Mouse (Mus musculus) embryonic fibroblast, embryonic 13.5 days (primary cell): ENCODE data around the gene Iqsec1.

ENCODE experiments used
- CTCF ChIP-seq: IDR thresholded peaks from 2 replicates; pipeline ENCODE4 v1.5.1; 2011; ENCODE audit warnings: mild to moderate bottlenecking, control low read depth, low read length, moderate library complexity, borderline replicate concordance; ENCODE audit not compliant: insufficient read depth
- POLR2A ChIP-seq: IDR thresholded peaks from 2 replicates; pipeline ENCODE4 v1.6.1; 2011; ENCODE audit warnings: low read depth, mild to moderate bottlenecking, control low read depth, low read length, moderate library complexity

DNA sequence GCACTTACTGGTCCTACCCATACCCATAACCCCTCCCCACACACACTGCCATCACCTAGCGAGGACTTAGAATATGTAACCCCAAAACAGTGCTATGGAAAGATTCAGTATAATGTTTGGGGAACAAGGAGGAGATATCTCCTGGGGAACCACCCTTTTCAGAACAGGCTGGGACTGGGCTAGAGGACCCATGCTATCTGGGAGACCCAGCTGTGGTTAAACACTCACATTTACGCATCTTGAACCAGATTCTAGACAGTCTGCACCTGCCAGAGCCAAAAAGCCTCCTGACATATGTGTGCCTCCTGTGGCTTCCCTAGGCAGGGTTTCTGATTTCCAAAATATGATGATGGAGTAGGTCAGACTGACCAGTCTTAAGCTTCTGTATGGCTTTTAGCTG, 287.7 kb downstream of the Iqsec1 start:
- no peak for TF ChIP-seq CTCF
- TF ChIP-seq POLR2A = no peak
